Mouse (Mus musculus) neural tube, embryonic 12.5 days (tissue): Measurements from ENCODE around the gene Ankrd66. TPM values are rescaled to one million over a fixed set of nuclear protein-coding genes. Genes with fewer than 3 reads are reported as not detected.
"Not testable (repeated sequence)": the region's sequence is repeated elsewhere in the genome, so short reads cannot be mapped to it uniquely, and the experiment has no call there.

Experiments used
- ATAC-seq: fragments of 200-750 bp; cut with Nextera tagmentation; 2 replicates; pipeline ENCODE4 v1.8.0; 2017; ENCODE audit warnings: low read depth, mild to moderate bottlenecking, moderate TSS enrichment, moderate library complexity; ENCODE audit not compliant: low FRiP score
- H3K27ac ChIP-seq: fragments of 300-500 bp; sonication (generic); 2 replicates; pipeline ENCODE4 v1.5.1; 2016
- H3K27me3 ChIP-seq: fragments of 300-500 bp; sonication (generic); replicated peaks from 2 replicates; pipeline ENCODE4 v1.6.1; 2016; ENCODE audit warnings: mild to moderate bottlenecking
- H3K36me3 ChIP-seq: fragments of 300-500 bp; sonication (generic); 2 replicates; pipeline ENCODE4 v1.6.1; 2016; ENCODE audit warnings: mild to moderate bottlenecking
- H3K4me1 ChIP-seq: fragments of 300-500 bp; sonication (generic); 2 replicates; pipeline ENCODE4 v1.6.1; 2016
- H3K4me2 ChIP-seq: fragments of 300-500 bp; sonication (generic); replicated peaks from 2 replicates; pipeline ENCODE4 v1.6.1; 2016; ENCODE audit warnings: mild to moderate bottlenecking
- H3K4me3 ChIP-seq: fragments of 300-500 bp; sonication (generic); 2 replicates; pipeline ENCODE4 v1.5.1; 2016
- H3K9ac ChIP-seq: fragments of 300-500 bp; sonication (generic); 2 replicates; pipeline ENCODE4 v1.6.1; 2016; ENCODE audit warnings: mild to moderate bottlenecking
- H3K9me3 ChIP-seq: fragments of 300-500 bp; sonication (generic); 2 replicates; pipeline ENCODE4 v1.6.1; 2016; ENCODE audit warnings: mild to moderate bottlenecking
- WGBS: fragments of 180-500 bp; shearing (Covaris S2); methylation state at CpG from one replicate; pipeline ENCODE4 v1.1.7; 2016; 5-methylcytosine and 5-hydroxymethylcytosine counted together
- polyA plus RNA-seq: library from polyadenylated mRNA; unstranded; fragments of >200 nt; fragmentation: Nextera tagmentation; extraction: Ambion mirVana; gene quantifications from 2 replicates; pipeline ENCODE4 v1.2.1, GENCODE M21; 2016

Gene Ankrd66
- polyA plus RNA-seq, 1 experiment from 2014 or later = not detected

DNA sequence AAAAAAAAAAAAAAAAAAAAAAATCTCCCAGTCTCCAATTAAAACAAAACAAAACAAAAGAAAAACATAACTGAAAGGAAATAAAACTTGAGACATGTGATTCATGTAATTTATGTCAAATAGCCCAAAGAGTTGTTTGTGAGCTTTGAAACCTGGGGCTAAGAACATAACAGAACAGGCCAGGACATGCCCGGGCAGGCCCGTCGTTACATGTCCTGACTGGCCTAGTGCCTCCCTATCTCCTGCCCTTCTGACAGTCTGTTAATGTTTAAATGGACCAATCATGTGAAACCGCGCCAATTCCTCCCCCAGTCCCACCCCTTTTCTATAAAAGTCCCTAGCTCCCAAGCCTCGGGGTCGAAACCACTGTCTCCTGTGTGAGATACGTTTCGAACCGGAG lies 53.1 kb downstream of the Ankrd66 start:
- WGBS = 96% methylated on average over 8 of the region's 10 CpGs
- not testable (repeated sequence) for H3K4me1 ChIP-seq, H3K9me3 ChIP-seq, H3K36me3 ChIP-seq, H3K4me2 ChIP-seq, H3K27ac ChIP-seq, H3K9ac ChIP-seq, H3K27me3 ChIP-seq, H3K4me3 ChIP-seq, ATAC-seq

DNA sequence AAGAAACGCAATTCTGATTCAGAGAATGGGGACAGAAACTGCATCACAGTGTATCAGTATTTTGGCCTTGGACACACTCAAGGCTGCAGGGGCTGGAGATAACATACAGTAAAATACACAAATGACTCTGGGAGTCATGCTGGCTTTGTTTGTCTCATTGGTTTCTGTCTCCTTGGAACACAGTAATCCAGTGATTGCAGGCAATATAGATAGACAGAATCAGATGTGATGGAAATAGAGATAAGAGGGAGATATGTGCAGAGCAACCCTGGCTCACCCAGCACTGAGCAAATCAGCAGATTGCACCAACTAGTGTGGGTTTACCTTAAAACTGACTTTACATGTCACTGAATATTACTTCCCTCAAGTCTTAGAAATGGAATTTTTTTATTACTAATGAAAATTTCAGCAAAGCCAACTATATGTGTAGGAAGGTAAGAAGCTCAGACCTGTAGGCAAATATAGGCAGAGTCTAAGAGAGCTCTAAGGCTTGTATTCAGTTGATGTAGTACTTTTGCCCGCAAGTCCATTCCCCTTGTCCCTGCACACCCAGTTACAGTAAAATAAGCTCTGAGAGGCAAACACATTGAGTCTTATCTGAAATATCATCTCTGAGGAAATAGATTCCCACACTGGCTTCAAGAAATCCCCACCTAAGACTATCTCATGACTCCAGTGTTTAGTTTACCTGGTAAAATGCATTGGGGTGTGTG lies 54.8 kb downstream of the Ankrd66 start:
- no peak for ATAC-seq
- H3K27me3 ChIP-seq = no peaks in the 10 kb centered on the region
- 94% methylated on average over 2 of the region's 2 CpGs for WGBS
- H3K4me3 ChIP-seq = no peak overlapping the region
- no peaks in the 10 kb centered on the region for H3K36me3 ChIP-seq
- no peaks in the 10 kb centered on the region for H3K4me1 ChIP-seq
- H3K4me2 ChIP-seq = no peak overlapping the region
- no peak overlapping the region for H3K9ac ChIP-seq
- no peak overlapping the region for H3K27ac ChIP-seq
- H3K9me3 ChIP-seq = no peaks in the 10 kb centered on the region

DNA sequence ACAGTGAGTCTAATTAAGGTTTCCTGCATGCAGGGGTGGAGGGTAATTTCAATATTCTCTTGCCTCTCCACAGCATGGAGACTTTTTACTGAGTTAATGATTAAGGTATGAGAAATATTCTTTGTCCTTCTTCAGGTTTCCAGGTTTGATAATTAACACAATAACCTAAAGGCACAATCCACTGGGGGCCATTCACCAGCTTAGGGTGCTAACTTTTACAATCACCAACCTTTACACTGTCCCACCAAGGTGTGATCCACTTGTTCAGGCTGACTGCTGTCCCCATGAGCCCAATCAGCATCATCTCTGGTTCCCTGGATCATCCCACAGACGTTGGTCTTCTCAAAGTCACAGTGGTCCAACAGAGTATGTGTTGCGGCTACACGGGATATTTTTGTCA lies 57.5 kb downstream of the Ankrd66 start:
- no peaks in the 10 kb centered on the region for H3K27me3 ChIP-seq
- WGBS = 88% methylated on average over 3 of the region's 3 CpGs
- no peak overlapping the region for H3K27ac ChIP-seq
- no peak overlapping the region for H3K4me3 ChIP-seq
- no peak overlapping the region for H3K4me2 ChIP-seq
- H3K9me3 ChIP-seq = no peaks in the 10 kb centered on the region
- no peak for ATAC-seq
- no peaks in the 10 kb centered on the region for H3K4me1 ChIP-seq
- H3K36me3 ChIP-seq = no peaks in the 10 kb centered on the region
- no peak overlapping the region for H3K9ac ChIP-seq

Other genes with a start within 250 kb of the Ankrd66 start
- gene Adgrf5, start 183.2 kb downstream of the Ankrd66 start, polyA plus RNA-seq = 10.7 and 12.2 TPM in 2 replicates
- 0.10 TPM in 1 of 2 replicates, not detected in the other for gene Mep1a, start 40.8 kb downstream of the Ankrd66 start, polyA plus RNA-seq
- gene Pla2g7, start 24.5 kb upstream of the Ankrd66 start, polyA plus RNA-seq = 16.3 and 18.8 TPM in 2 replicates
- 0.08 and 0.33 TPM in 2 replicates for gene Tdrd6, start 86.7 kb upstream of the Ankrd66 start, polyA plus RNA-seq
- 88.3 and 99.6 TPM in 2 replicates for gene Slc25a27, start 123.6 kb upstream of the Ankrd66 start, polyA plus RNA-seq
- gene Cyp39a1, start 123.8 kb upstream of the Ankrd66 start, polyA plus RNA-seq = 20.6 and 23.3 TPM in 2 replicates